13 mouse cellular contexts compared by ENCODE assay signal in the genomic region with DNA sequence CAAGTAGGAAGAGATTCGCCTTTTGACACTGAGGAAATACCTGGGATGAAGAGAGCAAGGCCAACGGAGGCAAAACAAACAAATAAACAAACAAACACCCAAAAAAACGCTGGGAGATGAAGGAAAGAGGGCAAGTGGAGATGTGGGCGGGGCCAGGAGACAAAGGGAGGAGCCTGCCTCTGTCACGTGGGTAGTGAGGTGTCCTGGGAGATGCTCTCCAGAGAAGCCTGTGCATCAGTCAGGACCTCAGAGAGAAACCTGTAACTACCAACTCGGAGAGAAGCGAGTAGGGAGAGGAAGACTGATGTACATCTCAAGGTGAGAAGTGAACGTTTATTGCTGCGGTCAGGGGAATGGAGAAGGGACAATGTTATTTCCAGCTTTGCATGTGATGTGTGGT. TPM values are rescaled to one million over a fixed set of nuclear protein-coding genes. Genes with fewer than 3 reads are reported as not detected.
"Had no signal": no experiment of that assay in that cellular context is flagged by ENCODE, and none has a peak within 500 bp of the region (broad histone marks: within the 10 kb centered on the region; RNA-seq: fewer than 3 reads in every experiment).

A gene (plus strand): TSS at position 235 of the 400 bp plus-strand sequence.

- ATAC-seq: hindbrain, embryonic 16.5 days; inflammation-experienced regulatory T-cells, adult 6 months; intestine, postnatal 0 days; midbrain, embryonic 15.5 days had no signal

- H3K9me3 ChIP-seq: limb, embryonic 13.5 days; midbrain, embryonic 10.5 days; midbrain, embryonic 15.5 days; neural tube, embryonic 12.5 days had no signal

- H3K9ac ChIP-seq: limb, embryonic 13.5 days; liver, embryonic 14.5 days; midbrain, embryonic 15.5 days; neural tube, embryonic 12.5 days had no signal

- H3K4me1 ChIP-seq: limb, embryonic 13.5 days; midbrain, embryonic 10.5 days; midbrain, embryonic 15.5 days; neural tube, embryonic 12.5 days had no signal

- DNase-seq: kidney, adult 8-10 months; kidney, postnatal 25 days; lung, postnatal 36 days; right cerebral cortex, postnatal 14 days had no signal

- H3K4me3 ChIP-seq: layer of hippocampus, adult 2 months; limb, embryonic 13.5 days; midbrain, embryonic 10.5 days; midbrain, embryonic 15.5 days; neural tube, embryonic 12.5 days had no signal

- H3K36me3 ChIP-seq: limb, embryonic 13.5 days; midbrain, embryonic 10.5 days; midbrain, embryonic 15.5 days; neural tube, embryonic 12.5 days had no signal

- H3K27ac ChIP-seq: layer of hippocampus, adult 2 months; limb, embryonic 13.5 days; liver, embryonic 14.5 days; midbrain, embryonic 10.5 days; midbrain, embryonic 15.5 days; neural tube, embryonic 12.5 days had no signal

- H3K27me3 ChIP-seq: limb, embryonic 13.5 days; midbrain, embryonic 15.5 days; neural tube, embryonic 12.5 days had no signal

- H3K4me2 ChIP-seq: limb, embryonic 13.5 days; midbrain, embryonic 15.5 days; neural tube, embryonic 12.5 days had no signal

RNA-seq across cellular contexts. Expression of the gene that starts here (rescaled TPM):
- polyA plus RNA-seq: inflammation-experienced regulatory T-cells, adult 6 months; neural tube, embryonic 12.5 days had no signal
